Mouse (Mus musculus) bone marrow, adult 2 months (tissue): ENCODE results near the gene Stat4.

Source experiments
- CTCF ChIP-seq: fragments of 200-500 bp; IDR thresholded peaks from 2 replicates; pipeline ENCODE4 v1.5.1; 2011; ENCODE audit warnings: low read length, control low read depth; ENCODE audit not compliant: control insufficient read depth, insufficient read depth
- POLR2A ChIP-seq: fragments of 200-500 bp; IDR thresholded peaks from 2 replicates; pipeline ENCODE4 v1.6.1; 2011; ENCODE audit warnings: low read depth, mild to moderate bottlenecking, control low read depth, low read length, borderline replicate concordance; ENCODE audit not compliant: control insufficient read depth

DNA sequence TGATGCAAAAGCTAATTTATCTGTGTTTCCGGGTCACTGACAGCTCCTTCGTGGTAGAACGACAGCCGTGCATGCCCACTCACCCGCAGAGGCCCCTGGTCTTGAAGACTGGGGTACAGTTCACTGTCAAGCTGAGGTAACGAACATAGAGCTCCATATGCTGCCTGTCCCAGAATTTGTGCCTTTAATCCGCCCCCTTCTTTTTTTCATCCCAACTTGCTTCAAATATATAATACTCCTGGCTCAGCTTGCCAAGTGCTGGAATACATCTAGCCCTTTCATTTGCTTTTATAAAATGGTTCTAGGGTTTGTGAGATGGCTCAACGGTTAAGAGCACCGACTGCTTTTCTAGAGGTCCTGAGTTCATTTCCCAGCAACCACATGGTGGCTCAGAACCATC, 153.6 kb downstream of the Stat4 start:
- TF ChIP-seq POLR2A (no peak), CTCF (no peak)
